Mouse (Mus musculus) neural tube, embryonic 15.5 days (tissue): ENCODE measurements around the gene Syt8. TPM values are rescaled to one million over a fixed set of nuclear protein-coding genes. Genes with fewer than 3 reads are reported as not detected.

ENCODE experiments used
- ATAC-seq: fragments of 200-750 bp; cut with Nextera tagmentation; 2 replicates; pipeline ENCODE4 v1.8.0; 2017; ENCODE audit warnings: mild to moderate bottlenecking, moderate TSS enrichment, moderate library complexity; ENCODE audit not compliant: low FRiP score
- H3K27ac ChIP-seq: fragments of 300-500 bp; sonication (generic); replicated peaks from 2 replicates; pipeline ENCODE4 v1.5.1; 2015; ENCODE audit warnings: mild to moderate bottlenecking, inconsistent platforms
- H3K27me3 ChIP-seq: fragments of 300-500 bp; sonication (generic); replicated peaks from 2 replicates; pipeline ENCODE4 v1.6.1; 2015; ENCODE audit warnings: inconsistent platforms
- H3K36me3 ChIP-seq: fragments of 300-500 bp; sonication (generic); 2 replicates; pipeline ENCODE4 v1.6.1; 2015; ENCODE audit warnings: inconsistent platforms
- H3K4me1 ChIP-seq: fragments of 300-500 bp; sonication (generic); 2 replicates; pipeline ENCODE4 v1.6.1; 2015; ENCODE audit warnings: inconsistent platforms
- H3K4me2 ChIP-seq: fragments of 300-500 bp; sonication (generic); 2 replicates; pipeline ENCODE4 v1.6.1; 2015; ENCODE audit warnings: inconsistent platforms, mild to moderate bottlenecking, moderate library complexity
- H3K4me3 ChIP-seq: fragments of 300-500 bp; sonication (generic); replicated peaks from 2 replicates; pipeline ENCODE4 v1.5.1; 2015; ENCODE audit warnings: mild to moderate bottlenecking, inconsistent platforms
- H3K9ac ChIP-seq: fragments of 300-500 bp; sonication (generic); replicated peaks from 2 replicates; pipeline ENCODE4 v1.6.1; 2015; ENCODE audit warnings: mild to moderate bottlenecking, inconsistent platforms
- H3K9me3 ChIP-seq: fragments of 300-500 bp; sonication (generic); replicated peaks from 2 replicates; pipeline ENCODE4 v1.6.1; 2016; ENCODE audit warnings: inconsistent platforms
- WGBS: fragments of 180-500 bp; shearing (Covaris S2); methylation state at CpG from one replicate; pipeline ENCODE4 v1.1.7; 2015; ENCODE audit warnings: mixed read lengths; 5-methylcytosine and 5-hydroxymethylcytosine counted together
- polyA plus RNA-seq: library from polyadenylated mRNA; unstranded; fragments of >200 nt; fragmentation: Nextera tagmentation; extraction: Ambion mirVana; gene quantifications from 2 replicates; pipeline ENCODE4 v1.2.1, GENCODE M21; 2015

Syt8 gene
- polyA plus RNA-seq, 1 experiment from 2014 or later = 0.14 TPM

DNA sequence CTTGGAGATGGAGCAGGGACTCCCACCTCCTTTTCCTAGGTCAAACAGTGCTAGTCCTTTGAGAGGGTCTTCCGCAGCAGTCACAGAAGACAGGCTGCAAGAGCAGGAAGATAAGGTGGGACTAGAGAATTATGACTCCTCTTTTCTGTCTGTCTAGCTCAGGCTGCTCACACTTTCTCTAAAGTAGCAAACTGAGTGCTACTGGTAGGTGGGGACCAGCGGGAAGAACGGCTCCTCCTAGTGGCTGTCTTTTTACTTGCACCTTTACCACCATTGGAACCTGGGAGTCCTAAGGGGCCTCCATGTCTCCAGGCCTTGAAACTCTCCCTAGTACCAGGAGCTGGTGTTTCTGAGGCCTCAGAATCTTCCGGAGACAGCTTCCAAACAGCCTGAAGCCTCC, 874 bp downstream of the Syt8 start:
- Histone ChIP-seq H3K36me3 (no peaks in the 10 kb centered on the region), H3K4me2 (no peak overlapping the region), H3K9ac (no peak overlapping the region), H3K9me3 (no peaks in the 10 kb centered on the region), H3K4me1 (peaks cover 6% of the 10 kb centered on the region), H3K4me3 (no peak overlapping the region), H3K27ac (no peak overlapping the region), H3K27me3 (no peaks in the 10 kb centered on the region)
- no peak for ATAC-seq
- 28% methylated on average over 4 of the region's 4 CpGs for WGBS

GRCm38 (mm10) chr7:142437324-142437723, 2.7 kb downstream of the Syt8 start:
- H3K4me3 ChIP-seq = no peak overlapping the region
- ATAC-seq = no peak
- no peak overlapping the region for H3K27ac ChIP-seq
- H3K4me2 ChIP-seq = no peak overlapping the region
- H3K9ac ChIP-seq = no peak overlapping the region
- H3K4me1 ChIP-seq = peaks cover 5% of the 10 kb centered on the region
- WGBS = 86% methylated on average over 5 of the region's 5 CpGs
- no peaks in the 10 kb centered on the region for H3K27me3 ChIP-seq
- no peaks in the 10 kb centered on the region for H3K36me3 ChIP-seq
- no peaks in the 10 kb centered on the region for H3K9me3 ChIP-seq

- Histone ChIP-seq H3K4me1 (peaks cover 5% of the 10 kb centered on the region), H3K9ac (no peak overlapping the region), H3K4me2 (no peak overlapping the region), H3K27ac (no peak overlapping the region), H3K9me3 (no peaks in the 10 kb centered on the region), H3K36me3 (no peaks in the 10 kb centered on the region), H3K27me3 (no peaks in the 10 kb centered on the region), H3K4me3 (no peak overlapping the region)
- 86% methylated on average over 14 of the region's 14 CpGs for WGBS
- no peak for ATAC-seq
Measured at GRCm38 (mm10) chr7:142439966-142440365, 5.3 kb downstream of the Syt8 start.

- Histone ChIP-seq H3K4me1 (peaks cover 5% of the 10 kb centered on the region), H3K9ac (no peak overlapping the region), H3K27me3 (no peaks in the 10 kb centered on the region), H3K9me3 (no peaks in the 10 kb centered on the region), H3K4me2 (no peak overlapping the region), H3K27ac (no peak overlapping the region), H3K36me3 (no peaks in the 10 kb centered on the region), H3K4me3 (no peak overlapping the region)
- ATAC-seq = no peak; the same call in 1 of the 2 replicates
- 72% methylated on average over 5 of the region's 5 CpGs for WGBS
Measured at GRCm38 (mm10) chr7:142440657-142441114, 6.0 kb downstream of the Syt8 start.

DNA sequence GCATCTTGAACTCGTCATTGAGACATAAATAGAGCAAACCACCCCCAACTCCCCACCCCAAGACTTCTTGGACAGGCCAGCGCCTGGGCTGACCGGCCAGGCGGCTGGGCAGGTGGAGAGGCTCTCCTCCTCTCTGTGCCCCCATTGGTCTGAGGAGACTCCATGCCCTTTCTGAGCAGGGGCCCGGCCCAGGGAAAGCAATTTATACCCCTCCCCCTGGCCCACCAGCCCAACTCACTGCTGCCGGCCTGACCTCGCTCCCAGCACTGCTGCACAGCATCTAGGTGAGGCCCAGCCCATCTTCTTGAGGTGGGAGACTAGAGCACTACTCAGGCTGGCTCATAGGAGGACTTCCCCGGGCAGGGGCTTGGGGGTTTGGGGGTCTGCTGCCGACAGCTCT, 6.9 kb downstream of the Syt8 start, which contains the start of gene Tnni2:
Gene Tnni2, plus strand, starts transcription at position 224 of the 400 bp plus-strand sequence.
- H3K9me3 ChIP-seq = no peaks in the 10 kb centered on the region
- H3K4me3 ChIP-seq = no peak within 1 kb of the TSS
- H3K4me2 ChIP-seq = no peak within 1 kb of the TSS
- no peaks in the 10 kb centered on the region for H3K27me3 ChIP-seq
- peaks cover 5% of the 10 kb centered on the region for H3K4me1 ChIP-seq
- ATAC-seq = no peak
- H3K27ac ChIP-seq = no peak within 1 kb of the TSS
- no peaks in the 10 kb centered on the region for H3K36me3 ChIP-seq
- WGBS = 85% methylated on average over 9 of the region's 9 CpGs
- no peak within 1 kb of the TSS for H3K9ac ChIP-seq

- Histone ChIP-seq H3K4me2 (no peak overlapping the region), H3K9ac (no peak overlapping the region), H3K4me3 (no peak overlapping the region), H3K27me3 (no peaks in the 10 kb centered on the region), H3K36me3 (no peaks in the 10 kb centered on the region), H3K4me1 (peaks cover 5% of the 10 kb centered on the region), H3K9me3 (no peaks in the 10 kb centered on the region), H3K27ac (no peak overlapping the region)
- 79% methylated on average over 9 of the region's 9 CpGs for WGBS
- no peak for ATAC-seq
Measured at GRCm38 (mm10) chr7:142442081-142442907, 7.6 kb downstream of the Syt8 start.

DNA sequence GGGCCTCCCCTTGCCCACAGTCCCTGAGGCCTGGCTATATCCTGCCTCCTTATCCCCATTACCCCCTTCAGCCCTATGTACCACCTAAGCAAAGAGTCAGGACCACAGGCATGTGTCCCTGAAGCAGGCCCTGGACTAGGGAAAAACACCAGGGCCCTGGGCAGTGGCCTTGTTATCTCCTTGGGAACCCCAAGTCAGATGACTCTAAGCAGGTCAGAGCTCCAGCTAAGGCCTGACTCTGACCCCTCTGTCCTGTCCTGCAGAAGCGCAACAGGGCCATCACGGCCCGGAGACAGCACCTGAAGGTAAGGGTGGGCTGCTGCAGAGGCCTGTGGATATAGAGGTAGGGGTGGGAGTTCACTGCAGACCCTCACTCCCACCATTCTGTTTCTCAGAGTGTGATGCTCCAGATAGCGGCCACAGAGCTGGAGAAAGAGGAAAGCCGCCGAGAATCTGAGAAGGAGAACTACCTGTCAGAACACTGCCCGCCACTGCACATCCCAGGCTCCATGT, 8.3 kb downstream of the Syt8 start:
- Histone ChIP-seq H3K4me3 (no peak overlapping the region), H3K4me1 (peaks cover 5% of the 10 kb centered on the region), H3K27me3 (no peaks in the 10 kb centered on the region), H3K9me3 (no peaks in the 10 kb centered on the region), H3K4me2 (no peak overlapping the region), H3K9ac (no peak overlapping the region), H3K27ac (no peak overlapping the region), H3K36me3 (no peaks in the 10 kb centered on the region)
- WGBS = 92% methylated on average over 7 of the region's 7 CpGs
- no peak for ATAC-seq

- Histone ChIP-seq H3K36me3 (no peaks in the 10 kb centered on the region), H3K4me2 (no peak overlapping the region), H3K9ac (no peak overlapping the region), H3K27ac (no peak overlapping the region), H3K9me3 (no peaks in the 10 kb centered on the region), H3K4me1 (peaks cover 5% of the 10 kb centered on the region), H3K27me3 (no peaks in the 10 kb centered on the region), H3K4me3 (no peak overlapping the region)
- 85% methylated on average over 5 of the region's 5 CpGs for WGBS
- ATAC-seq = no peak
Measured at GRCm38 (mm10) chr7:142443474-142443873, 8.8 kb downstream of the Syt8 start.

GRCm38 (mm10) chr7:142444171-142444570, 9.5 kb downstream of the Syt8 start:
- Histone ChIP-seq H3K9ac (no peak overlapping the region), H3K4me2 (no peak overlapping the region), H3K36me3 (no peaks in the 10 kb centered on the region), H3K27me3 (no peaks in the 10 kb centered on the region), H3K4me3 (no peak overlapping the region), H3K4me1 (peaks cover 5% of the 10 kb centered on the region), H3K27ac (no peak overlapping the region), H3K9me3 (no peaks in the 10 kb centered on the region)
- no peak for ATAC-seq
- WGBS = 96% methylated on average over 6 of the region's 6 CpGs

DNA sequence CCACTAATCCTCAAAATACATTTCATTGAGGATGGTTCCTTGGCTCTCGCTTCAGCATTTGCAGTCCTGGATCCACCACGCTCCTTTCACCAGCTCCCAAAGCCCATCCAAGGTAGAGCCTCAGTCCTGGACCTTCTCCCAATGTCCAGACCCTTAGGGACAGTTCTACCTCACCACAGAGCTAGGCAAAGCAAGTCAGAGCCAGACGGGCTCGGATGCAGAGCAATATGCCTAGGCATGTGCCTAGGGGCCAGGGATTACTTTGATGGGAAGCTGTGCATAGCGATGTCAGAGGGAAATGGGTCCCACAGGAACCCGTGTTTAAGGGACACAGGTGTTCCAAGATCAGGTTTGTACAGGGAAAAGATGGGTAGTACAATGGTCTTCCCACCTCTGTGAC, 10.7 kb downstream of the Syt8 start:
- no peaks in the 10 kb centered on the region for H3K36me3 ChIP-seq
- H3K4me3 ChIP-seq = no peak overlapping the region
- no peaks in the 10 kb centered on the region for H3K27me3 ChIP-seq
- ATAC-seq = no peak
- no peak overlapping the region for H3K4me2 ChIP-seq
- WGBS = 88% methylated on average over 6 of the region's 6 CpGs
- no peak overlapping the region for H3K9ac ChIP-seq
- no peak overlapping the region for H3K27ac ChIP-seq
- H3K9me3 ChIP-seq = no peaks in the 10 kb centered on the region
- peaks cover 5% of the 10 kb centered on the region for H3K4me1 ChIP-seq

DNA sequence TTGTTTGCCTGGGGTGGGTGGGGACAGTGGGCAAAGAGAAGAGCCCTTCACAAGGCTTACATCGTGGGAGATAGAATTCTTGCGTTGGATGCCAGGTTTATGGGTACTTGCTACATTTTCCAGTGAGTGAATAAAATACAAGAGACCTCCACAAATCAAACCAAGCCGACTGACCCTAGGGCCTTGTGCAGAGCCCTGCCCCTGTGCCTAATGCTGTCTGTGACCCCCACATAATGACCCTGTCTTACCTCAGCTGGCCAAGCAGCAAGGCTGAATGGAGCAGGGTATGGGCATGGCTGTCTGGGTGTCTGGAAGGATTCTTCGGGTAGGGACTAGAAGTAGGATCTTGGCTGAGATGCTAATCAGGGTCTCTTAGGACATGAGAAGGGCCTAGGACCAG, 11.6 kb downstream of the Syt8 start:
- H3K4me3 ChIP-seq = no peak overlapping the region
- no peak overlapping the region for H3K9ac ChIP-seq
- ATAC-seq = no peak
- H3K27me3 ChIP-seq = no peaks in the 10 kb centered on the region
- H3K4me2 ChIP-seq = no peak overlapping the region
- no peaks in the 10 kb centered on the region for H3K36me3 ChIP-seq
- H3K4me1 ChIP-seq = no peaks in the 10 kb centered on the region
- 88% methylated on average over 4 of the region's 4 CpGs for WGBS
- H3K9me3 ChIP-seq = no peaks in the 10 kb centered on the region
- H3K27ac ChIP-seq = no peak overlapping the region

DNA sequence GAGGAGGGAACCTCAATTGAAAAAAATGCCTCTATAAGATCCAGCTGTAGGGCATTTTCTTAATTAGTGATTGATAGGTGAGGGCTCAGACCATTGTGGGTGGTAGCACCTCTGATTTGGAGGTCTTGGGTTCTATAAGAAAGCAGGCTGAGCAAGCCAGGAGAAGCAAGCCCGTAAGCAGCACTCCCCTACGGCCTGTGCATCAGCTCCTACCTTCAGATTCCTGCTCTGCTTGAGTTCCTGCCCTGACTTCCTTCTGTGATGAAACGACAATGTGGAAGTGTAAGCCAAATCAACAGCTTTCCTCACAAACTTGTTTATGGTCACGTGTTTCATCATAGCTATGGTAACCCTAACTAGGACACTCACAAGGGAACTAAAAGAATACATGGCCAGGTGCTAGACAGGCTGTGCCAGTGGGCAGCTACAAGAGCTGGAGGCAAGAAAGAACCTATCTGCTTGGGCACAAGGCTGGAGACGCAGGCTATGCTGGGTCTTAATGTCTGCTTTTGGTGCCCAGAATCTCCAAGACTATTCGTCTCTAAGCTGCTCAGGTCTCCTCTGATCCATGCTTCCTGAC, 14.5 kb downstream of the Syt8 start:
- Histone ChIP-seq H3K4me3 (no peak overlapping the region), H3K4me2 (no peak overlapping the region), H3K36me3 (no peaks in the 10 kb centered on the region), H3K9ac (no peak overlapping the region), H3K9me3 (no peaks in the 10 kb centered on the region), H3K27ac (no peak overlapping the region), H3K27me3 (no peaks in the 10 kb centered on the region), H3K4me1 (no peaks in the 10 kb centered on the region)
- 82% methylated on average over 6 of the region's 6 CpGs for WGBS
- no peak for ATAC-seq
